Mouse (Mus musculus) hindbrain, embryonic 12.5 days (tissue): Measurements from ENCODE around the gene Tnnt1. TPM values are rescaled to one million over a fixed set of nuclear protein-coding genes. Genes with fewer than 3 reads are reported as not detected.
A peak's percentile ranks its signal among the peaks of the same experiment; 100 is the strongest.
"Not testable (repeated sequence)": the region's sequence is repeated elsewhere in the genome, so short reads cannot be mapped to it uniquely, and the experiment has no call there.

Experiments used
- ATAC-seq: fragments of 200-750 bp; cut with Nextera tagmentation; 2 replicates; pipeline ENCODE4 v1.8.0; 2017; ENCODE audit warnings: moderate TSS enrichment; ENCODE audit not compliant: low FRiP score
- H3K27ac ChIP-seq: fragments of 300-500 bp; sonication (generic); 2 replicates; pipeline ENCODE4 v1.5.1; 2016; ENCODE audit warnings: mild to moderate bottlenecking
- H3K27me3 ChIP-seq: fragments of 300-500 bp; sonication (generic); 2 replicates; pipeline ENCODE4 v1.6.1; 2016; ENCODE audit warnings: mild to moderate bottlenecking
- H3K36me3 ChIP-seq: fragments of 300-500 bp; sonication (generic); 2 replicates; pipeline ENCODE4 v1.6.1; 2016; ENCODE audit warnings: mild to moderate bottlenecking
- H3K4me1 ChIP-seq: fragments of 300-500 bp; sonication (generic); 2 replicates; pipeline ENCODE4 v1.6.1; 2016
- H3K4me2 ChIP-seq: fragments of 300-500 bp; sonication (generic); replicated peaks from 2 replicates; pipeline ENCODE4 v1.6.1; 2016; ENCODE audit warnings: mild to moderate bottlenecking
- H3K4me3 ChIP-seq: fragments of 300-500 bp; sonication (generic); 2 replicates; pipeline ENCODE4 v1.5.1; 2016; ENCODE audit warnings: mild to moderate bottlenecking
- H3K9ac ChIP-seq: fragments of 300-500 bp; sonication (generic); 2 replicates; pipeline ENCODE4 v1.6.1; 2016; ENCODE audit warnings: mild to moderate bottlenecking, moderate library complexity
- H3K9me3 ChIP-seq: fragments of 300-500 bp; sonication (generic); replicated peaks from 2 replicates; pipeline ENCODE4 v1.6.1; 2016; ENCODE audit warnings: mild to moderate bottlenecking
- WGBS: fragments of 180-500 bp; shearing (Covaris S2); methylation state at CpG from one replicate; pipeline ENCODE4 v1.1.7; 2016; 5-methylcytosine and 5-hydroxymethylcytosine counted together
- polyA plus RNA-seq: library from polyadenylated mRNA; unstranded; fragments of >200 nt; fragmentation: Nextera tagmentation; extraction: Ambion mirVana; gene quantifications from 2 replicates; pipeline ENCODE4 v1.2.1, GENCODE M21; 2016

Tnnt1 gene
- polyA plus RNA-seq, 1 experiment from 2014 or later, result 19.2 TPM

DNA sequence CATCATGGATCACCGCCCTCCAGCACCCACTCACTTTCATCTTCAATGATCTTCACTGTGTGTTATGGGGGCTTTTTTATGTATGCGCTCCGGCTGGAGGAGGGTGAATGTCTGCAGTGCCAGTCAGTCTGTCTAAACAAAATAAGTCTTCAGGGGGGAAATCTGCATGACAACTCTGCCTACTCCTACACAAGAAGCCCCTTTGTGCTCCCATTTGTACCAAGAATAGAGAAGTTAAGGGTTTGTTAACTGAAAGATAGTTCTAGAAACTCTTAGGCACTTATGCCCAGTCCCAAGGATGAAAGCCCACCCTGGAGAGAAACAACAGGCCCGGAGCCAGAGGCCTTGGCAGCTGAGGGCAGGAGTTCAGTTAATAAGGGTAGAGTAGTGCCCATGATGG is 20.2 kb upstream of the Tnnt1 start:
- Histone ChIP-seq H3K4me1 (peaks cover 7% of the 10 kb centered on the region), H3K27me3 (peaks cover 6% of the 10 kb centered on the region), H3K36me3 (peaks cover 23% of the 10 kb centered on the region), H3K4me2 (no peak overlapping the region), H3K9ac (no peak overlapping the region), H3K27ac (no peak overlapping the region), H3K9me3 (no peaks in the 10 kb centered on the region), H3K4me3 (no peak overlapping the region)
- ATAC-seq, result no peak
- 74% methylated on average over 4 of the region's 4 CpGs for WGBS

DNA sequence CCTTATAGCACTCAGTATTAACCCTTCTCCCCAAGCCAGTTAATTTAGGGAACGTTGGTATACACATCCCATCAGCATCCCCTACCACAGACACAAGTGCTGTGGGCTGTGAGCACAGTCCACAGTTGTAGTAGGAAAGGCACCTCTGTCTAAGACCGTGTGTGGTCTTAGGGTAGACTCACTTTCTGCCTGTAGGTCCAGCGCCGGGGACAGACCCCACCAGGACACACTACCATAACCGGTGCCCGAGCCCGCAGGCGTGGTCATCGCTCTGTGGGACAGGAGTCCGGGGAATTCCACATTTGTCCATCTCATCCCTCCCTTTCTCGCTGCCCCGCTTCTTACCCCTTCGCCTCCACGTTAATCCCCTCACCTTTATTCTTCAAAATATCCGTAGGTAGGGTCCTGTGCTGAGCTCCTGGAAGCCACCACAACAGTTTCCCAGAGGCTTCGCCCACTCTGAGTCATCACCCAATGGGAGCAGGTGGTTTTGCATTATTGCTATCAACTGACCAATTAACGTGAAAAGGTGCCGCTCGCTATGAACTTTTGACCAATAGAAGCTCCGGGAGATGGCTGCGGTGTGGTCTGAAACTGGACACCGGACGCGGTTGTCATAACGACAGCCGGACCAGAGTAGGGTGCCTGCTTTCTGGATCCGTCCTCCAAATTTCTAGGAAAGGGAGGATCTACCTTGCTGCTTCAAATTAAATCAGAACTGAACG is 16.0 kb upstream of the Tnnt1 start, which contains the start of gene Dnaaf3:
Gene Dnaaf3 (minus strand): TSS at position 449 of the 725 bp plus-strand sequence.
- Histone ChIP-seq H3K4me2 (peak within 1 kb of the TSS; percentile 53), H3K4me1 (peaks cover 9% of the 10 kb centered on the region), H3K27ac (no peak within 1 kb of the TSS), H3K36me3 (no peaks in the 10 kb centered on the region), H3K9me3 (no peaks in the 10 kb centered on the region), H3K27me3 (peaks cover 23% of the 10 kb centered on the region; the same call in 1 of the 2 replicates), H3K9ac (0 out of 2 replicates have a peak within 1 kb of the TSS, but pooled peaks have one; percentile 13), H3K4me3 (peak within 1 kb of the TSS; percentile 32)
- peak; percentile 84 for ATAC-seq
- 2% methylated on average over 28 of the region's 28 CpGs for WGBS

DNA sequence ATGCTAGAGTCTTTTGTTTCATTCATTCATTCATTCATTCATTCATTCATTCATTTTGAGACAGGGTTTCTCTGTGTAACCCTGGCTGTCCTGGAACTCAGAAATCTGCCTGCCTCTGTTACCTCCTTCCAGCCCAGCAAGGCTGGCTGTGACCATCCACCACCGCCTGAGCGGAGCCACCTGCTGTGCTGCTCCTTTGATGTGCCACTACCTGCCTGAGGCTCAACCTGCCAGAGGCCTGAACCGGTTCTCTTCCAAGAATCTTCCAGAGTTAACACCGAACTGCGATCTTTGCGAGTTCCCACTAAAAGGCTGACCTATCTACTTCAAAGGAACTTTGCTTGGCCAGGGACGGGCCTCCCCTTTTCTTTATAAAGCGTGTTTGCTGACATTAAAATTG is 14.0 kb upstream of the Tnnt1 start:
- ATAC-seq, H3K4me3 ChIP-seq, H3K9ac ChIP-seq, H3K9me3 ChIP-seq, H3K27ac ChIP-seq, H3K36me3 ChIP-seq, H3K4me2 ChIP-seq: not testable (repeated sequence)
- 52% methylated on average over 8 of the region's 8 CpGs for WGBS
- H3K4me1 ChIP-seq, result peaks cover 16% of the 10 kb centered on the region
- H3K27me3 ChIP-seq, result peaks cover 27% of the 10 kb centered on the region; the same call in 1 of the 2 replicates

DNA sequence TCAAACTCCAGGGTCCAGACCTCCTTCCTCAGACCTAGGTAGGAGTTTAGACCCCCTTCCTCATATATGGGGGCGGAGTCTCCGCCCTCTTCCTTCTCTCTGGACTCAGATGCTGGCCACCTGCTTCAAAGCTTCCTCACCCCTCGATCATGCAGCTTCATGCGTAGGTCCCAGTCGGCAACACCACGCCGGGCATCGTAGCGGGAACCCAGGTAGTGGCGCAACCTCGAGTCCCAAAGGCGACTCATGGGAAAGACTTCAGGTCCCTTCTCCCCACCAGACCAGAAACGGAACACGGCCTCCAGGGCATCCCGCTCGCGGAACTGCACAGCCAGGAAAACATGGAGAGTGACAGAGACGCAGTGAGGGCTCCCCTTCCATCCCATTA is 11.1 kb upstream of the Tnnt1 start:
- H3K4me3 ChIP-seq, result no peak overlapping the region
- ATAC-seq, result peak; percentile 3; the same call in 1 of the 2 replicates
- H3K27me3 ChIP-seq, result peaks cover 33% of the 10 kb centered on the region
- H3K27ac ChIP-seq, result no peak overlapping the region
- WGBS, result 37% methylated on average over 18 of the region's 18 CpGs
- peak overlapping the region; percentile 52 for H3K4me2 ChIP-seq
- H3K36me3 ChIP-seq, result no peaks in the 10 kb centered on the region
- no peaks in the 10 kb centered on the region for H3K9me3 ChIP-seq
- peaks cover 13% of the 10 kb centered on the region for H3K4me1 ChIP-seq
- H3K9ac ChIP-seq, result no peak overlapping the region

DNA sequence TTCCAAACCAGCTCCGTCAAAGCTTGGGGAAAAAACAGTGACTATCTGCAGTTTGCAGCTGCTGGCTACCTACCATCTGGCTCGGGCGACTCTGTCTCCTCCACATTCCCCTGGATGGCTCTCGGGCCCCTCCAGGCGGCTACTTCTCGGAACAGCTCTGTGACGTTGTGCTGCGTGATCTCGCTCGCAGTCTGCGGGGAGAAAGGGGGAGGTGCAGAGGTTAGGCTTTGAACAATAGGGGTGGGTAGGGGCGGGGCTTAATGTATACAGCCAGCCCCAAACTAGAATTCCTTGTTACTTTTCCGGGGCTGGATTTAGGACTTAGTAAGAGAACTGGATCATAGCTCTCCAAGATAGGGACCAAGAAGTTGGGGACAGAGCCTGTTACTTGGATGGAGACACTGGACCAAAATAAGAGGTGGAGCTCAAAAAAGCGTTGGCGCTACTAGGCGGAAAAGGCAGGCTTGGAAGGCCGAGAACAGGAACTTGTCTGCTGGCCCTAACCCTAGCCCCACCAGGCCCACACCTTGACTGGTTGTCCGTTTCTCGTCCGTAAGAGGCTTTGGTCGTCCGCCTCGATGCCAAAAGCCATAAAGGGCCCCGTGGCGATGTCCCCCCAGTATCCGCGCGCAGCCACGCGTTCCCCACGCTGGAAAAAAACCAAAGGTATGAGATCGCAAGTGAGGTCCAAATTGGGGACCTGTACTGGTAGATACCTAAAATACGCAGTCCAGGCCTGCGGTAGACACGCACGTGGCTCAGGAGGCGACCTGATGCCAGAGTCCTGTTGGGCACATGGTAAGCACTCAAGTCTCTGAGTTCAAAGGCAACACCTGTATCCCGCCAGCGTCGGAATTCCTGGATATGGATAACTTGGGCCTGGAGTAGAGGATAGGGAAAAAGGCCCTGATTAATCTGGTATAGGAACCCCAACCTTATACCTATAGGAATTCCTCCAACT is 10.4 kb upstream of the Tnnt1 start:
- peak overlapping the region; percentile 25 for H3K4me3 ChIP-seq
- peaks cover 10% of the 10 kb centered on the region for H3K4me1 ChIP-seq
- H3K9ac ChIP-seq, result peak overlapping the region; percentile 41; the same call in 1 of the 2 replicates
- no peak overlapping the region for H3K27ac ChIP-seq
- WGBS, result 24% methylated on average over 40 of the region's 40 CpGs
- peak overlapping the region; percentile 52 for H3K4me2 ChIP-seq
- peaks cover 36% of the 10 kb centered on the region for H3K27me3 ChIP-seq
- H3K9me3 ChIP-seq, result no peaks in the 10 kb centered on the region
- ATAC-seq, result peak; percentile 89
- H3K36me3 ChIP-seq, result no peaks in the 10 kb centered on the region

DNA sequence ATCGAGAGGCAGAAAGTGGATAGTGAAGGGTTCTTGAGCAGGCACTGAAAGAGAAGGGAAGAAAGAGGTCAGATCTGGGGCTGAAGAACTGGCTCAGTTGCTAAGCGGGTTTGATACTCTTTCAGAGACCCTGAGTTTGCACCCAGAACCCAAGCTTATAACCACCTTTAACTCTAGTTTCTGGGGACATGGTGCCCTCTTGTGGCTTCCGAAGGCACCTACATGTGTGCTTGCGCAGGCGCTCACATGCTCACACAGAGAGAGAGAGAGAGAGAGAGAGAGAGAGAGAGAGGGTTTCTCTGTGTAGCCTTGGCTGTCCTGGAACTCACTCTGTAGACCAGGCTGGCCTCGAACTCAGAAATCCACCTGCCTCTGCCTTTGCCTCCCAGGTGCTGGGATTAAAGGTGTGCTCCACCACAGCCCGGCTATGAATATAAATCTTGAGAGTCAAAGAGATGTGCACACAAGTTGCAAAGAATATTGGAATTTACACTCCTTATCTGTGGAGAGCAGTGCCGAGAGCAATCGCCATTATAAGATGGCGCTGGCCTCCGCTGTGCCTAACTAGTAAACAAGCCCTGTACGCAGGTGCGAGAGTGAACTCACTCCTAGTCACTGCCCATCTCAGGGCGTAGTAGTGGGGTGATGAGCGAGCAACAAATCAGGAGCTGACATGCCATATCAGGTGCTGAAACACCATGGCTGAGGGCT is 8.2 kb upstream of the Tnnt1 start, which contains the start of gene Tnni3:
Gene Tnni3 (minus strand): TSS at position 18 of the 711 bp plus-strand sequence.
- not testable (repeated sequence) for ATAC-seq, H3K36me3 ChIP-seq, H3K27ac ChIP-seq, H3K4me2 ChIP-seq, H3K9me3 ChIP-seq, H3K9ac ChIP-seq, H3K4me3 ChIP-seq
- Histone ChIP-seq H3K4me1 (peaks cover 20% of the 10 kb centered on the region), H3K27me3 (peaks cover 49% of the 10 kb centered on the region)
- WGBS, result 76% methylated on average over 15 of the region's 15 CpGs

DNA sequence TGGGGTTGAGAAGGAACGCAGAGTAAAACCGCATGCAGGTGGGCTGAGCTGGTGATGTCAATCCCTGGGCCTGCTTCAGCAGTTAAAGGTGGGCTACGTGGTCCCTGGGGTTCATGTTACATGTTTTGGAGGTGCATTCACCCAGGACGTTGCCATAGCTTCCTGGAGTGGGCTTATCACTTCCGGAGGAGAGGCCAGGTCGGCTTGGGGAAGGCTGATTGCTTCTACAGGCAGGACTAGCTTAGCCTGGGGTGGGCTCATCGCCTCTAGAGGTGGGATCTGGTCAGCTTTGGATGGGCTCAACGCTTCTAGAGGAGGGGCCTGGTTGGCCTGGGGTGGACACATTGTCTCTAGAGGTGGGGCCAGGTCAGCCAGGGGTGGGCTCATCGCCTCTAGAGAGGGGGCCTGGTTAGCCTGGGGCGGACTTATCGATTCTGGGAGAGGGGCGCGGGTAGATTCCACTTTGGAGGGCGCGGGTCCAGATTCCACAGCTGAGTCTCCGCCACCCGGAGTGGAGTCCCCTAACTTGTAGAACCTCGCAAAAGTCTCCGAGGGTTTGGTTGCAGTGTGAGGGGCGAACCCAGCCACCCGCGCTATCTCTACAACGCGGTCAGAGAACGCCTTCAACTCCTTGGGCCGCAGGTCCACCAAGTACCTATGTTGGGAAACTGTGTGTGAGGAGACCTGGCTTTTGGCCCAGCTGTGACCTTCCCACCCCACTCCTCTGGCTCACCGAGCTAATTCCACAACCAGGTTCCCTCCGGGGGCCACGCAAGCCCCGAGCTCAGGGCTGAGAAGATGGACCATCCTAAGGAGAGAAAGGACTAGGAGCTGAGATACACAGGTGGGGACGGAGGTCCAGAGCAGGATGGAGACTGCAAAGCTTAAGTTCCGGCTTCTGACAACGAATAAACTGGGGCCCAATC is 7.3 kb upstream of the Tnnt1 start:
- Histone ChIP-seq H3K4me1 (peaks cover 20% of the 10 kb centered on the region), H3K4me2 (no peak overlapping the region), H3K4me3 (no peak overlapping the region), H3K27me3 (peaks cover 47% of the 10 kb centered on the region), H3K9me3 (no peaks in the 10 kb centered on the region), H3K36me3 (no peaks in the 10 kb centered on the region), H3K9ac (no peak overlapping the region), H3K27ac (no peak overlapping the region)
- 92% methylated on average over 33 of the region's 33 CpGs for WGBS
- ATAC-seq, result no peak

DNA sequence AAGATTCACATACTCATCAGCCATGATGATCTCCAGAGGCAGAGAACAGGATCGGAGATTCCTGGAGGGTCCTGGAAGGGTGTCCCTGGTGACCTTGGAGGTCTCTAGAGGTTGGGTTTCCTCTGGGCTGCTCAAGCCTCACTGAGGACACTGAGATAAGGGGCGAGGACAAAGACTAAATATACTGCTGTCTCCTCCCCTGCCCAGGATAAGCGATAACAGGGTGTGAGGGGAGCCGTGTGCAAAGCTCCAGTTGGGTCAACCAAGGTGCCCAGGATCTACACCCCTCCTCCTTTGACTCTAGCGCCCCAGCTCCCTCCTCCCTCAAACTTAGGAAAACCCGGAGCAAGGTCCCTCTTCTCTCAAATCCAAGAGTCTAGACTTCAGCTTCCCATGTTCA is 6.1 kb upstream of the Tnnt1 start:
- Histone ChIP-seq H3K9me3 (no peaks in the 10 kb centered on the region), H3K36me3 (no peaks in the 10 kb centered on the region), H3K27me3 (peaks cover 38% of the 10 kb centered on the region), H3K4me3 (no peak overlapping the region), H3K4me2 (no peak overlapping the region), H3K9ac (no peak overlapping the region), H3K27ac (no peak overlapping the region), H3K4me1 (peaks cover 19% of the 10 kb centered on the region)
- no peak for ATAC-seq
- WGBS, result 77% methylated on average over 6 of the region's 6 CpGs

DNA sequence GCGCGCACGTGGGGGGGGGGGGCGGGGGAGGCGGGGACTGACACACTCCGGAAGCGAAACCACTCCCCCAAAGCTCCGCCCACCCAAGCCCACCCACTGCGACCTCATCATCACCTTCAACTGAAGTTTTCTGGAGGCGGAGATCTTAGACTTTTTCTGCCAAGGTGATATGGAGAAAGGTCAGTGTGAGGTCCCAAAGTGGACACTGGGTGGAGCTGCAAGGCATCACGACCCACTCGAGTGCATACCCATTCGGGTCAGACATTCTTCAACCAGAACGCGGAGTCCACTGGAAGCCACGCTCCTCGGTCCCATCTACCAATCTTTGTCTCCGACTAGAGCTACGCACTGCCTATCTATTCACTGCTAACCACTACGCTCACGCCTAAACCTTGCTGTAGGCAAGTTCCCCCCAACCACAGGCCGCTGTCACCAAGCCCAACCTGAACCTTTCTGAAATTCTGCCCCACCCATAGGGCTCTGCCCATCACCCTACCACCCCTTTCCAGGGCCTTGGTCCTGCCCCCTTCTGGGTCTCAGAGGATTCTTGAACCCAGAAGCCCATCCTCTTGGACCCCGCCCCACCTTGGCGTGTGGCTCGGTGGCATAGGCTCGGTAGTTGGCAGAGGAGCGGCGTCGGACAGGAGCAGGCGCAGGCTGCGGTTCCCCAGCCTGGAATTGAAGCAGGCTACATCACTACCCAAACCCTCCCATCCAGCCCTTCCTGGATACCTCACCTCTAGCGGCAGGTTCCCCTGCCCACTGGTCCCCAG is 5.2 kb upstream of the Tnnt1 start:
- peak overlapping the region; percentile 18; the same call in 1 of the 2 replicates for H3K4me3 ChIP-seq
- H3K9me3 ChIP-seq, result no peaks in the 10 kb centered on the region
- H3K9ac ChIP-seq, result no peak overlapping the region
- H3K4me1 ChIP-seq, result peaks cover 18% of the 10 kb centered on the region
- peaks cover 32% of the 10 kb centered on the region for H3K27me3 ChIP-seq
- no peak for ATAC-seq
- H3K27ac ChIP-seq, result no peak overlapping the region
- H3K4me2 ChIP-seq, result peak overlapping the region; percentile 51
- H3K36me3 ChIP-seq, result no peaks in the 10 kb centered on the region
- 34% methylated on average over 32 of the region's 32 CpGs for WGBS

DNA sequence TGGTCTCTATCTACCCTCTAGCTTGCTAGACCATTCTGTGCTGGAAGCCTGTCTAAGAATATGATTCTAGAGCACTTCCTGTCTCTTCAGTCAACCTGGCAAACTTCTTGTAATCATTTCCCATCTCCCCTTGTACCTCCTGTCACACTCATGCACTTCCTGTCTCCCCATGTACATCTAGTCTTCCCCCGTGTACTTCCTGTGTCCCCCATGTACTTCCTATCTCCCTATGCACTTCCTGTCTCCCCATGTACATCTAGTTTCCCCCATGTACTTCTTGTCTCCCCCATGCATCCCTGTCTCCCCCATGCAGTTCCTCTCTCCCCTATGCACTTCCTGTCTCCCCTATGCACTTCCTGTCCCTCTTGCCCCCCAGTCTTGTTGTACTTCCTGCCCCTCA is 2.3 kb upstream of the Tnnt1 start:
- no peak overlapping the region for H3K9ac ChIP-seq
- no peak overlapping the region for H3K4me3 ChIP-seq
- H3K27ac ChIP-seq, result no peak overlapping the region
- H3K9me3 ChIP-seq, result no peaks in the 10 kb centered on the region
- peaks cover 32% of the 10 kb centered on the region for H3K27me3 ChIP-seq
- no peak for ATAC-seq
- H3K36me3 ChIP-seq, result no peaks in the 10 kb centered on the region
- 68% methylated on average over 1 of the region's 1 CpGs for WGBS
- peaks cover 29% of the 10 kb centered on the region for H3K4me1 ChIP-seq
- no peak overlapping the region for H3K4me2 ChIP-seq
